Mouse (Mus musculus) midbrain, embryonic 14.5 days (tissue): Measurements from ENCODE around the gene Mylk4. TPM values are rescaled to one million over a fixed set of nuclear protein-coding genes. Genes with fewer than 3 reads are reported as not detected.

Source experiments
- ATAC-seq: fragments of 200-750 bp; cut with Nextera tagmentation; 2 replicates; pipeline ENCODE4 v1.8.0; 2017; ENCODE audit warnings: moderate number of reproducible peaks, moderate library complexity; ENCODE audit not compliant: low FRiP score, low TSS enrichment
- DNase-seq: peaks from one replicate; pipeline ENCODE4 v3.0.0-alpha.2; 2015
- H3K27ac ChIP-seq: fragments of 300-500 bp; sonication (generic); replicated peaks from 2 replicates; pipeline ENCODE4 v1.5.1; 2014; ENCODE audit warnings: mild to moderate bottlenecking, low read depth, low read length, moderate library complexity
- H3K27me3 ChIP-seq: fragments of 300-500 bp; sonication (generic); 2 replicates; pipeline ENCODE4 v1.6.1; 2014; ENCODE audit warnings: low read length, control low read depth, mixed read lengths; ENCODE audit not compliant: control insufficient read depth, insufficient read depth
- H3K36me3 ChIP-seq: fragments of 300-500 bp; sonication (generic); 2 replicates; pipeline ENCODE4 v1.6.1; 2014; ENCODE audit warnings: low read length, control low read depth; ENCODE audit not compliant: control insufficient read depth, insufficient read depth
- H3K4me1 ChIP-seq: fragments of 300-500 bp; sonication (generic); 2 replicates; pipeline ENCODE4 v1.6.1; 2014; ENCODE audit warnings: mild to moderate bottlenecking, antibody characterized with exemption, low read length, control low read depth; ENCODE audit not compliant: control insufficient read depth, insufficient read depth
- H3K4me2 ChIP-seq: fragments of 300-500 bp; sonication (generic); 2 replicates; pipeline ENCODE4 v1.6.1; 2014; ENCODE audit warnings: mild to moderate bottlenecking, low read length, moderate library complexity
- H3K4me3 ChIP-seq: fragments of 300-500 bp; sonication (generic); replicated peaks from 2 replicates; pipeline ENCODE4 v1.5.1; 2014; ENCODE audit warnings: low read depth, low read length
- H3K9ac ChIP-seq: fragments of 300-500 bp; sonication (generic); replicated peaks from 2 replicates; pipeline ENCODE4 v1.6.1; 2014; ENCODE audit warnings: mild to moderate bottlenecking, low read length, moderate library complexity
- H3K9me3 ChIP-seq: fragments of 300-500 bp; sonication (generic); 2 replicates; pipeline ENCODE4 v1.6.1; 2016; ENCODE audit warnings: low read length, control low read depth, mixed read lengths; ENCODE audit not compliant: control insufficient read depth
- WGBS: fragments of 180-500 bp; shearing (Covaris S2); extraction: QIAGEN DNeasy Blood & Tissue Kit; methylation state at CpG from one replicate; pipeline ENCODE4 v1.1.7; 2014; 5-methylcytosine and 5-hydroxymethylcytosine counted together
- polyA plus RNA-seq: library from polyadenylated mRNA; unstranded; fragments of >200 nt; fragmentation: Nextera tagmentation; extraction: Ambion mirVana; gene quantifications from 2 replicates; pipeline ENCODE4 v1.2.1, GENCODE M21; 2014

Gene Mylk4
- polyA plus RNA-seq, 1 experiment from 2014 or later, result 0.20 TPM

GRCm38 (mm10) chr13:32824377-32825330, 40.9 kb upstream of the Mylk4 start:
- no peak overlapping the region for H3K4me3 ChIP-seq
- DNase-seq, result no peak
- H3K9ac ChIP-seq, result no peak overlapping the region
- no peaks in the 10 kb centered on the region for H3K27me3 ChIP-seq
- WGBS, result 83% methylated on average over 6 of the region's 6 CpGs
- no peak for ATAC-seq
- no peak overlapping the region for H3K4me2 ChIP-seq
- H3K4me1 ChIP-seq, result no peaks in the 10 kb centered on the region
- no peaks in the 10 kb centered on the region for H3K9me3 ChIP-seq
- H3K27ac ChIP-seq, result no peak overlapping the region
- peaks cover 22% of the 10 kb centered on the region for H3K36me3 ChIP-seq

GRCm38 (mm10) chr13:32823126-32823525, 39.4 kb upstream of the Mylk4 start:
- H3K36me3 ChIP-seq, result peaks cover 37% of the 10 kb centered on the region
- DNase-seq, result no peak
- H3K27ac ChIP-seq, result no peak overlapping the region
- ATAC-seq, result no peak
- 94% methylated on average over 6 of the region's 6 CpGs for WGBS
- no peaks in the 10 kb centered on the region for H3K27me3 ChIP-seq
- no peaks in the 10 kb centered on the region for H3K4me1 ChIP-seq
- H3K4me3 ChIP-seq, result no peak overlapping the region
- no peak overlapping the region for H3K4me2 ChIP-seq
- no peak overlapping the region for H3K9ac ChIP-seq
- H3K9me3 ChIP-seq, result no peaks in the 10 kb centered on the region

- H3K4me2 ChIP-seq, result no peak overlapping the region
- H3K27me3 ChIP-seq, result no peaks in the 10 kb centered on the region
- H3K9ac ChIP-seq, result no peak overlapping the region
- peaks cover 51% of the 10 kb centered on the region for H3K36me3 ChIP-seq
- H3K4me1 ChIP-seq, result no peaks in the 10 kb centered on the region
- H3K27ac ChIP-seq, result no peak overlapping the region
- ATAC-seq (no peak), DNase-seq (no peak)
- WGBS, result 98% methylated on average over 4 of the region's 4 CpGs
- H3K9me3 ChIP-seq, result no peaks in the 10 kb centered on the region
- no peak overlapping the region for H3K4me3 ChIP-seq
Observed at GRCm38 (mm10) chr13:32821671-32822070, 37.9 kb upstream of the Mylk4 start.

- H3K27ac ChIP-seq, result no peak overlapping the region
- H3K9me3 ChIP-seq, result no peaks in the 10 kb centered on the region
- no peak overlapping the region for H3K4me3 ChIP-seq
- H3K9ac ChIP-seq, result no peak overlapping the region
- no peak overlapping the region for H3K4me2 ChIP-seq
- no peak for DNase-seq
- H3K27me3 ChIP-seq, result no peaks in the 10 kb centered on the region
- no peaks in the 10 kb centered on the region for H3K4me1 ChIP-seq
- H3K36me3 ChIP-seq, result peaks cover 60% of the 10 kb centered on the region
- WGBS, result 93% methylated on average over 5 of the region's 5 CpGs
- ATAC-seq, result no peak
Observed at GRCm38 (mm10) chr13:32819926-32820325, 36.2 kb upstream of the Mylk4 start.

GRCm38 (mm10) chr13:32819241-32819640, 35.5 kb upstream of the Mylk4 start:
- Histone ChIP-seq H3K36me3 (peaks cover 65% of the 10 kb centered on the region), H3K27ac (no peak overlapping the region), H3K9me3 (no peaks in the 10 kb centered on the region), H3K4me1 (no peaks in the 10 kb centered on the region), H3K27me3 (no peaks in the 10 kb centered on the region), H3K9ac (no peak overlapping the region), H3K4me3 (no peak overlapping the region), H3K4me2 (no peak overlapping the region)
- ATAC-seq (no peak), DNase-seq (no peak)
- WGBS, result 95% methylated on average over 3 of the region's 3 CpGs

- H3K4me1 ChIP-seq, result peaks cover 17% of the 10 kb centered on the region
- peaks cover 35% of the 10 kb centered on the region for H3K36me3 ChIP-seq
- no peak overlapping the region for H3K27ac ChIP-seq
- no peaks in the 10 kb centered on the region for H3K9me3 ChIP-seq
- no peak for DNase-seq
- WGBS, result 12% methylated on average over 3 of the region's 3 CpGs
- no peak for ATAC-seq
- no peak overlapping the region for H3K4me3 ChIP-seq
- no peak overlapping the region for H3K4me2 ChIP-seq
- H3K9ac ChIP-seq, result no peak overlapping the region
- no peaks in the 10 kb centered on the region for H3K27me3 ChIP-seq
Observed at GRCm38 (mm10) chr13:32807624-32808023, 23.9 kb upstream of the Mylk4 start.

- Histone ChIP-seq H3K36me3 (peaks cover 35% of the 10 kb centered on the region), H3K27me3 (no peaks in the 10 kb centered on the region), H3K9ac (no peak overlapping the region), H3K4me1 (peaks cover 17% of the 10 kb centered on the region), H3K9me3 (no peaks in the 10 kb centered on the region), H3K4me3 (no peak overlapping the region), H3K4me2 (no peak overlapping the region), H3K27ac (no peak overlapping the region)
- WGBS, result 74% methylated on average over 7 of the region's 7 CpGs
- peak; percentile 17 for DNase-seq
- ATAC-seq, result no peak
Observed at GRCm38 (mm10) chr13:32806820-32807219, 23.1 kb upstream of the Mylk4 start.

- no peaks in the 10 kb centered on the region for H3K27me3 ChIP-seq
- DNase-seq, result no peak
Observed at GRCm38 (mm10) chr13:32803701-32804345, 20.1 kb upstream of the Mylk4 start.

More at GRCm38 (mm10) chr13:32803701-32804345, 20.1 kb upstream of the Mylk4 start:
- H3K4me1 ChIP-seq, result peaks cover 20% of the 10 kb centered on the region
- no peak overlapping the region for H3K27ac ChIP-seq
- H3K4me2 ChIP-seq, result peak overlapping the region; percentile 75
- H3K9me3 ChIP-seq, result no peaks in the 10 kb centered on the region
- H3K4me3 ChIP-seq, result peak overlapping the region; percentile 84
- WGBS, result 61% methylated on average over 4 of the region's 4 CpGs
- peaks cover 20% of the 10 kb centered on the region for H3K36me3 ChIP-seq
- H3K9ac ChIP-seq, result peak overlapping the region; percentile 84
- no peak for ATAC-seq
